Mouse (Mus musculus): ENCODE measurements around the gene Atg16l1.
A peak's percentile ranks its signal among the peaks of the same experiment; 100 is the strongest.

Gene Atg16l1

GRCm38 (mm10) chr1:87755641-87756470 lies at the start of gene Atg16l1:
Atg16l1 (plus strand) TSS chr1:87755870.
- peak; percentile 86 to 91 for DNase-seq

GRCm38 (mm10) chr1:87706361-87706760 lies 49.3 kb upstream of the Atg16l1 start:
- no peak for DNase-seq

GRCm38 (mm10) chr1:87709020-87709419 lies 46.6 kb upstream of the Atg16l1 start:
- no peak for DNase-seq

GRCm38 (mm10) chr1:87709661-87710270 lies 45.9 kb upstream of the Atg16l1 start:
- DNase-seq = no peak

- DNase-seq = no peak
These were observed 43.6 kb upstream of the Atg16l1 start for GRCm38 (mm10) chr1:87711938-87712613.

- DNase-seq = no peak
These were observed 43.1 kb upstream of the Atg16l1 start for GRCm38 (mm10) chr1:87712614-87712971.

- DNase-seq = no peak
These were observed 34.3 kb upstream of the Atg16l1 start for GRCm38 (mm10) chr1:87721382-87721781.

GRCm38 (mm10) chr1:87722081-87722480 lies 33.6 kb upstream of the Atg16l1 start:
- DNase-seq = no peak

GRCm38 (mm10) chr1:87723351-87723750 lies 32.3 kb upstream of the Atg16l1 start:
- DNase-seq = no peak

- no peak for DNase-seq
These were observed 26.6 kb upstream of the Atg16l1 start for GRCm38 (mm10) chr1:87729070-87729469.

- DNase-seq = no peak
These were observed 25.8 kb upstream of the Atg16l1 start for GRCm38 (mm10) chr1:87729850-87730249.

GRCm38 (mm10) chr1:87730271-87730670 lies 25.4 kb upstream of the Atg16l1 start:
- DNase-seq = no peak

- no peak for DNase-seq
These were observed 22.5 kb upstream of the Atg16l1 start for GRCm38 (mm10) chr1:87733212-87733611.

GRCm38 (mm10) chr1:87734153-87734552 lies 21.5 kb upstream of the Atg16l1 start:
- no peak for DNase-seq

- no peak for DNase-seq
These were observed 14.9 kb upstream of the Atg16l1 start for GRCm38 (mm10) chr1:87740584-87741290.

GRCm38 (mm10) chr1:87749360-87749973 lies 6.2 kb upstream of the Atg16l1 start:
- no peak for DNase-seq

- no peak for DNase-seq
These were observed 8.2 kb downstream of the Atg16l1 start for GRCm38 (mm10) chr1:87763821-87764220.

GRCm38 (mm10) chr1:87765741-87766140 lies 10.1 kb downstream of the Atg16l1 start:
- no peak for DNase-seq

GRCm38 (mm10) chr1:87766233-87766632 lies 10.6 kb downstream of the Atg16l1 start:
- peak; percentile 24 to 45 for DNase-seq

GRCm38 (mm10) chr1:87769263-87769662 lies 13.6 kb downstream of the Atg16l1 start:
- DNase-seq = no peak

- no peak for DNase-seq
These were observed 14.8 kb downstream of the Atg16l1 start for GRCm38 (mm10) chr1:87770486-87770885.

- DNase-seq = no peak
These were observed 16.1 kb downstream of the Atg16l1 start for GRCm38 (mm10) chr1:87771724-87772123.

GRCm38 (mm10) chr1:87773336-87773735 lies 17.7 kb downstream of the Atg16l1 start:
- no peak for DNase-seq

Measured in spleen, adult 18-20 months (tissue).